Mouse (Mus musculus): Measurements from ENCODE around the gene Kcnq5. TPM values are rescaled to one million over a fixed set of nuclear protein-coding genes. Genes with fewer than 3 reads are reported as not detected.

The Kcnq5 gene
- total and polyA plus RNA-seq, 3 experiments, result not detected

DNA sequence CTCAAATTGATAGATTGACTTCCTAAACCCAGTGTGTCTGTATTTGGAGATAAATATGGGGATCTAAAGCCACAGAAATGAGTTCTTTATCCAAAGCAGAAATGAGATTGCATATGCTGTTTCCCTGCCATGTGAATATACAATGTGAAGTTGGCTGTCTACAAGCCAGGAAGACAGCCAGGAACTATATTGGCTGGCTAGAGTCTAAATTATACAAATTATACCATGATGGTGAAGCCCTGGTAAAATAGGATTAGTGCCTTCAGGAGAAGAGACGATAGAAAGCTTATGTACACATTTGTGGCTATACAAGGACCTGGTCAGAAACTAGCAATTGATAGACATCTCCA lies 38.5 kb downstream of the Kcnq5 start:
- H3K36me3 ChIP-seq (ENCODE audit: control insufficient read depth in 1 of 2, insufficient read depth in 2 of 2, low read length in 2 of 2), result no peaks in the 10 kb centered on the region

DNA sequence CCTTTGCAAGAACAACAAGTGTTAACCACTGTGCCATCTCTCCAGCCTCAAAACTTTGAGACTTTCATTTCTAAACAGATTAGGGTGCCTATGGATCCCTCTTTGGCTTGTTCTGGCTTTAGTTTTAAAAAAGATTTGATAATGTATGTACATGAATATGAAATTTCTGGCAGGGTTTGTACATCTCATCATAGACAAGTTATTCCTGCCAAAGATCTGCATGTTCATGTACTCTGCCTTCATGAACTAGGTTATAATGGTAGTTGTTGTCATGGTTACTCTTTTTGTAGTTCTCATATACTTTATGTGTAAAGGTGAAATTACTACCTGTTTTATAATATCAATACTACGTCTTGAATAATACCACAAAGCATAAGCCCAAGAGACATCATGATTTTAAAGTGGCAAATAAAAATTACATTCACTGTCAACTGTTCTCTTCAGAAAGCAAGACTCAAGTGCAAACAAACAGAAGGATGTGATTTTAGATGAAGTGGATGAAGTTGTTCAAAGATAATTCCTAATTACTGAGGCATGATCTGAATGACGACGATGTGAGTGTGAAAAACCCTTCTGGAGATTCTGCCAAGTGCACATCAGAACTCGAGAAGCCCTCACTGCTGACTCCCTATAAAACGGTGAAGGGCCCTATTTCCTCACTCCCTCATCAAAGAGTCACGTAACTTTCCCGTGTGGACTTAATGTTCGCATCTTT lies 39.0 kb downstream of the Kcnq5 start:
- DNase-seq (ENCODE audit: low read depth, low spot score), result no peak
- Histone ChIP-seq H3K27ac (ENCODE audit: control insufficient read depth, low read depth, low read length) (no peak overlapping the region), H3K9ac (ENCODE audit: control insufficient read depth, low read depth, low read length, poor library complexity, severe bottlenecking) (no peak overlapping the region), H3K27me3 (ENCODE audit: control insufficient read depth in 1 of 2, insufficient read depth in 2 of 2, low read length in 2 of 2) (no peaks in the 10 kb centered on the region), H3K79me2 (ENCODE audit: control insufficient read depth, insufficient read depth, low read length, poor library complexity) (no peaks in the 10 kb centered on the region), H3K36me3 (ENCODE audit: control insufficient read depth in 1 of 2, insufficient read depth in 2 of 2, low read length in 2 of 2) (no peaks in the 10 kb centered on the region), H3K4me3 (ENCODE audit: control insufficient read depth in 1 of 2, insufficient read depth in 1 of 2, low read depth in 2 of 2, low read length in 2 of 2) (no peak overlapping the region), H3K4me1 (ENCODE audit: control insufficient read depth in 1 of 2, insufficient read depth in 2 of 2, low read length in 2 of 2) (no peaks in the 10 kb centered on the region), H3K9me3 (replicated peaks; ENCODE audit: insufficient read depth, low read length) (no peaks in the 10 kb centered on the region)
- no peak for TF ChIP-seq TAL1 (IDR thresholded peaks at IDR 0.05; ENCODE audit: low read length)
- TF ChIP-seq MAFK (IDR thresholded peaks at IDR 0.05; ENCODE audit: borderline replicate concordance, low read depth, low read length), result no peak
- TF ChIP-seq MXI1 (IDR thresholded peaks at IDR 0.05; ENCODE audit: low read depth, low read length), result no peak
- no peak for TF ChIP-seq TCF12 (IDR thresholded peaks at IDR 0.05; ENCODE audit: low read depth, low read length)
- no peak for TF ChIP-seq NRF1 (IDR thresholded peaks at IDR 0.05; ENCODE audit: insufficient read depth, low read depth, low read length, poor library complexity, severe bottlenecking)
- no peak for TF ChIP-seq RCOR1 (IDR thresholded peaks at IDR 0.05; ENCODE audit: low read depth, low read length)
- no peak for TF ChIP-seq ZNF384 (IDR thresholded peaks at IDR 0.05; ENCODE audit: low read depth, low read length)
- no peak for TF ChIP-seq ETS1 (IDR thresholded peaks at IDR 0.05; ENCODE audit: low read depth, low read length)
- no peak for TF ChIP-seq POLR2A (IDR thresholded peaks at IDR 0.05; ENCODE audit: control insufficient read depth in 1 of 2, insufficient read depth in 1 of 2, low read depth in 1 of 2, low read length in 2 of 2, poor library complexity in 1 of 2)
- TF ChIP-seq ZC3H11A (IDR thresholded peaks at IDR 0.05; ENCODE audit: low read depth, low read length), result no peak
- no peak for TF ChIP-seq POLR2AphosphoS2 (IDR thresholded peaks at IDR 0.05; ENCODE audit: low read length)
- no peak for TF ChIP-seq SIN3A (IDR thresholded peaks at IDR 0.05; ENCODE audit: low read length)
- no peak for TF ChIP-seq ZMIZ1 (IDR thresholded peaks at IDR 0.05; ENCODE audit: low read depth, low read length)
- TF ChIP-seq EP300 (IDR thresholded peaks at IDR 0.05; ENCODE audit: low read depth in 1 of 2, low read length in 2 of 2), result no peak
- TF ChIP-seq MEF2A (IDR thresholded peaks at IDR 0.05; ENCODE audit: extremely low read depth, insufficient replicate concordance, low read depth, low read length, poor library complexity, severe bottlenecking), result no peak

More for the DNA sequence above, 38.5 kb downstream of the Kcnq5 start:
- no peak for DNase-seq (ENCODE audit: low read depth, low spot score)
- no peak overlapping the region for H3K4me3 ChIP-seq (ENCODE audit: control insufficient read depth in 1 of 2, insufficient read depth in 1 of 2, low read depth in 2 of 2, low read length in 2 of 2)
- no peaks in the 10 kb centered on the region for H3K9me3 ChIP-seq (replicated peaks; ENCODE audit: insufficient read depth, low read length)
- H3K27me3 ChIP-seq (ENCODE audit: control insufficient read depth in 1 of 2, insufficient read depth in 2 of 2, low read length in 2 of 2), result no peaks in the 10 kb centered on the region
- no peak for TF ChIP-seq HCFC1 (IDR thresholded peaks at IDR 0.05; ENCODE audit: low read depth, low read length)
- no peak for TF ChIP-seq E2F4 (IDR thresholded peaks at IDR 0.05; ENCODE audit: borderline replicate concordance, low read depth, low read length)
- TF ChIP-seq POLR2AphosphoS5 (IDR thresholded peaks at IDR 0.05; ENCODE audit: borderline replicate concordance, low read depth, low read length), result no peak
- no peak for TF ChIP-seq TBP (IDR thresholded peaks at IDR 0.05; ENCODE audit: low read depth, low read length)
- no peak for TF ChIP-seq MXI1 (IDR thresholded peaks at IDR 0.05; ENCODE audit: low read depth, low read length)
- no peak for TF ChIP-seq MYB (IDR thresholded peaks at IDR 0.05; ENCODE audit: low read depth, low read length)
- TF ChIP-seq MAZ (IDR thresholded peaks at IDR 0.05; ENCODE audit: low read depth, low read length), result no peak
- TF ChIP-seq CTCF (IDR thresholded peaks at IDR 0.05 in 2 of 3, conservative IDR thresholded peaks at IDR 0.05 in 1 of 3; ENCODE audit: control insufficient read depth in 1 of 3, insufficient read depth in 1 of 3, low read depth in 2 of 3, low read length in 3 of 3, poor library complexity in 1 of 3, severe bottlenecking in 1 of 3), result no peak
- TF ChIP-seq ZC3H11A (IDR thresholded peaks at IDR 0.05; ENCODE audit: low read depth, low read length), result no peak
- no peak for TF ChIP-seq MEF2A (IDR thresholded peaks at IDR 0.05; ENCODE audit: extremely low read depth, insufficient replicate concordance, low read depth, low read length, poor library complexity, severe bottlenecking)
- no peak for TF ChIP-seq POLR2AphosphoS2 (IDR thresholded peaks at IDR 0.05; ENCODE audit: low read length)
- no peak for TF ChIP-seq SIN3A (IDR thresholded peaks at IDR 0.05; ENCODE audit: low read length)
- H3K4me1 ChIP-seq (ENCODE audit: control insufficient read depth in 1 of 2, insufficient read depth in 2 of 2, low read length in 2 of 2), result no peaks in the 10 kb centered on the region
- no peak overlapping the region for H3K27ac ChIP-seq (ENCODE audit: control insufficient read depth, low read depth, low read length)
- no peak overlapping the region for H3K9ac ChIP-seq (ENCODE audit: control insufficient read depth, low read depth, low read length, poor library complexity, severe bottlenecking)
- no peaks in the 10 kb centered on the region for H3K79me2 ChIP-seq (ENCODE audit: control insufficient read depth, insufficient read depth, low read length, poor library complexity)
